Mouse (Mus musculus) heart, postnatal 10 days (tissue): ENCODE measurements around the gene Ubtd1. TPM values are rescaled to one million over a fixed set of nuclear protein-coding genes. Genes with fewer than 3 reads are reported as not detected.
"Not testable (repeated sequence)": the region's sequence is repeated elsewhere in the genome, so short reads cannot be mapped to it uniquely, and the experiment has no call there.

Experiments used
- DNase-seq, 2 experiments: peaks; one replicate each; pipeline ENCODE4 v3.0.0; 2021
- intact Hi-C: fragments of 180-260 bp; cut with DNase I; formaldehyde crosslinking; loops from one replicate; pipeline ENCODE4 v1.15.1; 2025
- total RNA-seq, 2 experiments: library from RNA; stranded (reverse); gene quantifications; 2 replicates each; pipeline ENCODE4 v1.2.3; 2021

The Ubtd1 gene
- total RNA-seq, 2 experiments from 2014 or later: 31.4 to 33.8 TPM

- DNase-seq: no peak
- intact Hi-C loops: no loop called here
Measured at GRCm38 (mm10) chr19:42051948-42052347, 70.4 kb downstream of the Ubtd1 start, which contains the start of gene 4933411K16Rik. Gene 4933411K16Rik (plus strand): TSS chr19:42052248.

DNA sequence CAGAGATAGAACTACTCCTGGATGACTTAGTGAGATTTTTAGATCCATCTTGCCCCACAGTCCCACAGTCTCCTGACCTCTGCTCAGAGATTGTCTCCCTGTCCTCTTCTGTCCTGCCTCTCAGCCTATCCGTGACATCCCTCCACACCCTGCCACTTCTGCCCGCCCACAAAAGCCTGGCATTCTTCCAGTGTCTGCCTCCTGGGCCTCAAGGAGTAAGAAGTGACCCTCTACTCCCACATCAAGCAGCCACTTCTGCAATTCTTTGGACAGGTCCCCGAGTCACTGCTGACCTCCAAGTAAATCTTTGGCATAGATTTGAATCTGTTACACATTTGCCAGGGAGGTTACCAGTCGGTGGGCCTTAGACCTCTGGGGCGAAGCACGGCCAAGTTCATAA lies 72.7 kb downstream of the Ubtd1 start:
- intact Hi-C loops: no loop called here
- DNase-seq: no peak

- intact Hi-C loops: no loop called here
- peak; percentile 69 to 70 for DNase-seq
Measured at GRCm38 (mm10) chr19:42055881-42056280, 74.3 kb downstream of the Ubtd1 start.

DNA sequence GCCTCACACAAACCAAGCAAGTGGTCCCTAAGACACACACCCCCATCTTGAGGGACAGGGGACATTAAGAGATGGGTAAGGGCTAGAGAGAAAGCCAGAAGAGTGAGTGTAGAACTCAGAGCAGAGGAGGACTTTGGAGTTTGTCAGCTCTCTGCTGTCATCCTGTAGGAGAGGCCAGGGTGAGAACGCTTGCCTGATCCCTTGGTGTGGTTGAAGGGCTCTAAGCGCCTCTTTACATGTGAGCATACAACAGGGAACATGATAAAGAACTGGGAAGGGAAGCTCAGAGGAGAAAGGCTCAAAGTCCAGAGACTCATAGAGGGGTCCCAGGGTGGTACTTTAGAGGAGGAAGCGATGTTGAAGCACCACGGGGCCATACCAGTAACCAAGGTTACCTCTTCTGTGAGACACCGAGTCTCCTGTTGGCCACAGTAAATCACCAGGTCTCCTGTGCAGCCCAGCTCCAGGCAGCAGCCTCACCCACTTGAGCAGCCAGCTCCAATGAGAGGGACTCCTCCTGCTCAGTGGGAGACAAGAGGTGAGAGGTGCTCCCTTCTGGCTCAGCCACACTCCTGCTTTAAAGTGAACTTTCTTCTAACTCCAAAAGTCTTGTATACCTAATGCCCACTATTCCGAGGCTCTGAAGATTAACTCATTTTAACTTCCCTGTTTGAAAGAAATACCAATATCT lies 75.3 kb downstream of the Ubtd1 start:
- intact Hi-C loops: no loop called here
- no peak for DNase-seq

DNA sequence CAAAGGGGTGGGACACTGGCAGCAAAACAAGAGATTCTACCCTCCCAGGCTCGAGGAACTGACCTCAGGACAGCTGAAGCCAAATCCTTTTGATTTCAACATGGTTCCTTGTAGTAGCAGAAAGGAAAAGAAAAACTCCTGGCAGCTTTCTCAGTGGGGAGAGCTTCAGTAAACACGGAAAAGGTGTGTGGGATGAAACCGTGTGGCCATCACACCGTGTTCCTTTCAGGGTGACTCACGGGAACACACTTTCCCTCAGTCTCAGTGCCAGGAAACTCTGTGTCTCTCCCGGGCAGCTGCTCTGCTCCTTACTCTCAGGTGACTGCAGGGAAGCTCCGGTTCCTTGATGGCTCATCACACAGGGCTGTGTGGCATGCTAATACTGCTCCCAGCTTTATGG lies 76.9 kb downstream of the Ubtd1 start:
- intact Hi-C loops: no loop called here
- no peak for DNase-seq

- intact Hi-C loops: no loop called here
- DNase-seq: no peak
Measured at GRCm38 (mm10) chr19:42061443-42061842, 79.9 kb downstream of the Ubtd1 start.

DNA sequence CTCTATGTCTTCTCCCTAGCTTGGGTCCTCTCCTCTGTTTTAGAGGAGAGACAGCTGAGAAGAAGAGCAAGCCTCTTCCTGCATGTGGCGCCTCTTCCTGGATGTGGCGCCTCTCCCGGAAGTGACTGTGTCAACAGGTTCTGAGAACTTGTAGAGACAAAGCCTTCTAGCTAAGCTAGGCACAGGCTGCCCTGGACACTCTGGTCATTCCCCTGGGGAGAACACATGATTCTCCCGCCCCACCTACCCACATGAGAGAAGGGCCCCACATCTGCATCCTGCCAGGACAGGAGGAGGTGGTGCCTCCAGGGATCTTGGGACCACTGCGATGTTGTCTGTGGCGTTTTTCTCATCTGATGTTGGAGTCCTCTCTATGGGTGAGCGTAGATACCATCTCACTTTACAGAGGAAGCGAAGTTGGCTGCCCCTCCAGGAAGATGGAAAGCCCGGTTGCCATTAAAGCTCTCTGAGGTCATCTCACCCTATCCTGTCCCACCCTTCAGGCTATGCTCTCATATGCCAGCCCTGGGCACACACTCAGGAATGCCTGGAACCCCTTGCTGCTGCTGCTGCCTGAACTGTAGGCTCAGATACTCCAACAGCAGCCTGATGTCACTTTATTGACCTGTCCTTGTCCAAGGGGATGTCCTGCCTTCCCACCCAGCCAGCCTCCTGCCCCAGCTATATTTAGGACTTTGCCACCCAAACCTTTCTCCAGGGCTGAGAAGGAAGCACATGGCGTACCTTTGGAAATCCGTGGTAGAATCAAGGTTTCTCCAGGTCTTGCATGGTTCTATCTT lies 87.1 kb downstream of the Ubtd1 start:
- DNase-seq: peak; percentile 30 to 64
- intact Hi-C loops: loop anchor here (1.0 kb wide), 1 partner anchor 33 kb away; the partner anchor contains the start of gene Ankrd2

DNA sequence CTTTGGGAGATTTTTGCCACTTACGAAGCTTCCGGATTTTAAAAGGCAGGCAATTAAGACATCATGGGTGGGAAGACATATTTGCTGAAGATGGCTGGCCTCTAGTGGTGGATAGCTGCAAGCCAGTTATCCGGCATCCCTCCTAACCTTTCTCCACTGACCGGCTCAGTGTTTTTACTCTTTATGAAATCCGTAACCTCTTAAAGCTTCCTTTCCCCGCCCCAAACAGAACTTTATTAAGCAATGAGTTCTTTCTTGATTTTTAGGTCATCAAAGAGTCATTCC lies 87.6 kb downstream of the Ubtd1 start:
- peak in 1 of 2 experiments; percentile 50 for DNase-seq
- intact Hi-C loops: loop anchor here (1.0 kb wide), 1 partner anchor 34 kb away; the partner anchor contains the start of gene Ankrd2

GRCm38 (mm10) chr19:42071221-42071620 lies 89.7 kb downstream of the Ubtd1 start:
- intact Hi-C loops: no loop called here
- peak in 1 of 2 experiments; percentile 20 for DNase-seq

DNA sequence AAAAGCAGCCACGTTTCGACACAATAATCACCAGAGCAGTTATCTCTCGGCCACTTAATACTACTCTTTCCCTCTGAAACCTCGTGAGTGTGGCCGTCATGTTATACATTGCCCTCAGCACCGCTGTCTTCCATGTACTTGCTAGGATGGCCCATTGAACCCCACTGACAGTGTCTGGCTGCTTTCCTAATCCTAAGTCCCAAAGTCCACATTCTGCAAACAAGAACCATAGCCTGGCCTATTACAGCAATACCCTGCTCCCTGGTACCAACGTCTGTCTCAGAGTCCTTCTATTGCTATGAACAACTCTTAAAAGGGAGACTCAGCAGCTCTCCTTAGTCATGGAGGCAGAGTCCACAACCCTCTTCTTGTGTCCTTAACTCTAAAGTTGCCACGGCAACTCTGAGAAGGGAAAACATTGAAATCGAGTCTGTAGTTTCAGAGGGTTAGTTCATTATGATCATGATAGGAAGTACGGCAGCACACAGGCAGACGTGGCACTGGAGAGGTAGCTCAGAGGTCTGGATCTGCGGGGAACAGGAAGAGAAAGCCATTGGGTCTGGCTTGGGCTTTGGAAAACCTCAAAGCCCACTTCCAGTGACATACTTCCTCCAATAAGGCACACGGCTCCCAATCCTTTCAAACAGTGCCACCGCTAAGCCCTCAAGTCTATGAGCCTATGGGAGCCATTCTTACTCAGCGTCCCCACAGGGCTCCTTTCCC lies 90.5 kb downstream of the Ubtd1 start:
- intact Hi-C loops: no loop called here

GRCm38 (mm10) chr19:42072802-42073201 lies 91.2 kb downstream of the Ubtd1 start:
- no peak for DNase-seq
- intact Hi-C loops: no loop called here

More for the DNA sequence above, 90.5 kb downstream of the Ubtd1 start:
- no peak for DNase-seq

GRCm38 (mm10) chr19:42075051-42075450 lies 93.5 kb downstream of the Ubtd1 start:
- DNase-seq: no peak
- intact Hi-C loops: no loop called here

DNA sequence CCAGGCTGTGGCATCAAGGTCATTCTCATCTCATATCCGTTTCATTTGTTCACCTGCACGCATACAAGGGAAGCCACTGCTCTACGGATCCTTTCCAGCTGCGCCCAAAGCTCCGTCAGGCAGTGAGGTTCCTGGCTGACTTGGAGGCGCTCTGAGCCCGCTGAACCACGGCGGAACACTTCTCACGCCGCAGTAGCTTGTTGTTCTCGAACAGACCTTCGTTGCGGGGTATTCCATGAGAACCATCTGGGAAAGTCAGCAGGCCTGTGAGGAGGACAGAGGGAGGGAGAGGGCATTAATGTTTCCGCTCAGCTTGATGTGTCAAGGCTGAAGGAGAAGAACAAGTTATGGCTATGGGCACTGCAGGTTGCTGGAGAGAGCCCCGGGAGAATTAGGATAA lies 94.4 kb downstream of the Ubtd1 start:
- DNase-seq: no peak
- intact Hi-C loops: no loop called here

DNA sequence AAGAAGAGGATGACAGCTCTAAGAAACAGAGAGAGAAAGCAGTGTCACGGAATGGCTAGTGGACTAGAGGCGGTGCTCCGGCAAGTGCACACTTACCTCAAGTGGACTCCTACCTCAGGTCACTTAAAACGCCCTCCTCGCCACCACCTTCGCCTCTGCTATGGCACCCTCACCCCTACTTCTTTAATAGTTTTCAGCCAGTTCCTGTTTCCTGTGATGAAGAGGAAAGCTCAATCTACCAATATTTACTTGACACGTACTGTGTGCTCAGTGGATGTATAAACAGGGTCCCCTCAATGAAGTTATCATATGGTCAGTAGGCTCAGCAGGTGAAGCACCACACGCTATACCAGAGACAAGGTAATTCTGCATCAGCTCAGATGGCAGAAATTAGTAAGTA lies 97.0 kb downstream of the Ubtd1 start:
- intact Hi-C loops: no loop called here
- no peak for DNase-seq

DNA sequence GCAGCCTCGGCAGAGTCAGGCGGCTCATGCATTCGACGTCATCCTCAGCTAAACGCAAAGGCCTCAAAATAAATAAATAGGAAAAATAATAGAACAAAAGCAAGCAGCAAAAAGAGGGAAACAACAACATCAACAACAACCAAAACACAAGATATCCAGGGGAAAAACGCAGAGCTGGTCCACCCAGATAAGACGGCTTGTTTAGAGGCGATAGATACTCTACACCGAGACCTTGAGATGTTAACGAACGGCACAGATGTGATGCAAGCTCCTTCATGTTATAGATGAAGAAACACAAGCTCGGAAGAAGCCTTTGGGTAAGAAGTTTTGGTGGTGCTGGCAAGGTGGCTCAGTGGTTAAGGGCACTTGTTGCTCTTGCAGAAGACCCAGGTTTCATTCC lies 97.4 kb downstream of the Ubtd1 start:
- intact Hi-C loops: no loop called here
- no peak for DNase-seq

GRCm38 (mm10) chr19:42079950-42080349 lies 98.4 kb downstream of the Ubtd1 start:
- DNase-seq: no peak
- intact Hi-C loops: no loop called here

GRCm38 (mm10) chr19:42080469-42080868 lies 98.9 kb downstream of the Ubtd1 start:
- DNase-seq: no peak
- intact Hi-C loops: no loop called here

- DNase-seq, intact Hi-C loops: not testable (repeated sequence)
Measured at GRCm38 (mm10) chr19:42081613-42082012, 100.0 kb downstream of the Ubtd1 start.
